Mouse (Mus musculus): Measurements from ENCODE around the gene Gm14147. TPM values are rescaled to one million over a fixed set of nuclear protein-coding genes. Genes with fewer than 3 reads are reported as not detected.
"Not testable (repeated sequence)": the region's sequence is repeated elsewhere in the genome, so short reads cannot be mapped to it uniquely, and the experiment has no call there.

Gm14147 gene
- not detected in 2 replicates for total RNA-seq (2017)

DNA sequence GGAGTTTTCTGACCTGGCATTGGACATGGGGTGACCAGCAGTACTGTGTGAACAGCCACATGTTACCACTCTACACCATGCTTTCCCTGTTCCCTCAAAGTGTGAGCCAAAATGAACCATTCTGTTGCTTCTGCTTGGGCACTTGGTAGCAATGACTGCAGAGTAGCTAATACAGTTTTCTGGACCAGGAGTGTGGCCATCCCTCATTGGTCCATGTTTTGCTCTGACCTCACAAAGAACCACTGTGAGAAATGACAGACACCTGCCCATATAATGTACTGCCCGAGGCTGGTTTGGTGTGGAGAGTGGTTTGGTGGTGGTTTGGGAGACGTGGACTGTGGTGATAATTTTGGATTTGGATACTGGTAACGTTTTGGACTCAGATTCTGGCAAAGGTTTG lies at the start of gene Gm14147:
Gene Gm14147, plus strand, starts transcription at position 301 of the 400 bp plus-strand sequence.
- ATAC-seq (replicated peaks; ENCODE audit: low read depth, poor library complexity, severe bottlenecking): not testable (repeated sequence)

DNA sequence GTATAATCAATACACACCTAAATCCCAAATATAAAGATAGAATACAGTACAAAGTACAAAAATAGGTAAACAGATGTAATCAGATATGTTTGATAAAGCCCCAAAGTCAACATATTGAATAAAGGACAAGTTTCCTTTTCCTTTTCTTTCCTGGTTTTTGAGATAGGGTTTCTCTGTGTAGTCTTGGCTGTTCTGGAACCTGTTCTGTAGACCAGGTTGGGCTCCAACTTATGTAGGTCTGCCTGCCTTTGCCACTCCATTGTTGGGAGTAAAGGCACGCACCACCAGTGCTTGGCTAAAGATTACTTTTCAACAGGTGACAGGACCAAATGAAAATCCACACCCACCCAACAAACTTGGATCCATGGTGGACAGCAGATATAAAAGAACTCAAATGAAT lies 41.4 kb upstream of the Gm14147 start:
- ATAC-seq (replicated peaks; ENCODE audit: low read depth, poor library complexity, severe bottlenecking): no peak

DNA sequence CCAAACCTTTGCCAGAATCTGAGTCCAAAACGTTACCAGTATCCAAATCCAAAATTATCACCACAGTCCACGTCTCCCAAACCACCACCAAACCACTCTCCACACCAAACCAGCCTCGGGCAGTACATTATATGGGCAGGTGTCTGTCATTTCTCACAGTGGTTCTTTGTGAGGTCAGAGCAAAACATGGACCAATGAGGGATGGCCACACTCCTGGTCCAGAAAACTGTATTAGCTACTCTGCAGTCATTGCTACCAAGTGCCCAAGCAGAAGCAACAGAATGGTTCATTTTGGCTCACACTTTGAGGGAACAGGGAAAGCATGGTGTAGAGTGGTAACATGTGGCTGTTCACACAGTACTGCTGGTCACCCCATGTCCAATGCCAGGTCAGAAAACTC lies 5.8 kb upstream of the Gm14147 start, which contains the start of gene Gm14151:
Gene Gm14151, minus strand, starts transcription at position 101 of the 400 bp plus-strand sequence.
- ATAC-seq (replicated peaks; ENCODE audit: low read depth, poor library complexity, severe bottlenecking): not testable (repeated sequence)

Other genes with a start within 250 kb of the Gm14147 start
- 15.5 and 88.6 TPM in 2 replicates for gene Abhd12, start 193.5 kb upstream of the Gm14147 start, total RNA-seq (2017)
- gene Gins1, start 192.8 kb upstream of the Gm14147 start, total RNA-seq (2017): 88.0 and 96.4 TPM in 2 replicates
- gene Ninl, start 58.9 kb upstream of the Gm14147 start, total RNA-seq (2017): 2.6 and 4.7 TPM in 2 replicates
- 24.1 and 27.9 TPM in 2 replicates for gene Nanp, start 58.8 kb upstream of the Gm14147 start, total RNA-seq (2017)
- not detected in 2 replicates for gene Gm14151, start 5.9 kb upstream of the Gm14147 start, total RNA-seq (2017)